Mouse (Mus musculus) liver, adult 10 weeks (tissue): ENCODE measurements around the gene Gm21761. TPM values are rescaled to one million over a fixed set of nuclear protein-coding genes. Genes with fewer than 3 reads are reported as not detected.

ENCODE experiments used
- polyA plus RNA-seq: library from polyadenylated mRNA; stranded (reverse); fragments of 350-450 nt; fragmentation: Illumina TruSeq; extraction: RNeasy Lipid Tissue Mini Kit (QIAGEN cat#74804); gene quantifications from one replicate; pipeline ENCODE4 v1.2.3, GENCODE M21; 2014; ENCODE audit warnings: low read depth, low replicate concordance

Gene Gm21761
- polyA plus RNA-seq: not detected

DNA sequence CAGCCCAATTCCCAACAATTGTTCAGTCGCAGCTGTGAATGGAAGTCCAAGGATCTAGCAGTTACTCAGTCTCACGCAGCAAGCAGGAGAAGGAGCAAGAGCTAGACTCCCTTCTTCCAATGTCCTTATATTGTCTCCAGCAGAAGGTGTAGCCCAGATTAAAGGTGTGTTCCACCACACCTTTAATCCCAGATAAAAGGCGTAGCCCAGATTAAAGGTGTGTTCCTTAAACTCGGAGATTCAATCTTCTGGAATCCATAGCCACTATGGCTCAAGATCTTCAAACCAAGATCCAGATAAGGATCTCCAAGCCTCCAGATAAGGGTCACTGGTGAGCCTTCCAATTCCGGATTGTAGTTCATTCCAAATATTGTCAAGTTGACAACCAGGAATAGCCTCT is at the start of gene Gm21761:
Gene Gm21761, minus strand, starts transcription at position 101 of the 400 bp plus-strand sequence.

GRCm38 (mm10) chr13:119950706-119951105 is 21.6 kb upstream of the Gm21761 start, which contains the start of gene B020031M17Rik:
Gene B020031M17Rik (minus strand): TSS chr13:119950806.

DNA sequence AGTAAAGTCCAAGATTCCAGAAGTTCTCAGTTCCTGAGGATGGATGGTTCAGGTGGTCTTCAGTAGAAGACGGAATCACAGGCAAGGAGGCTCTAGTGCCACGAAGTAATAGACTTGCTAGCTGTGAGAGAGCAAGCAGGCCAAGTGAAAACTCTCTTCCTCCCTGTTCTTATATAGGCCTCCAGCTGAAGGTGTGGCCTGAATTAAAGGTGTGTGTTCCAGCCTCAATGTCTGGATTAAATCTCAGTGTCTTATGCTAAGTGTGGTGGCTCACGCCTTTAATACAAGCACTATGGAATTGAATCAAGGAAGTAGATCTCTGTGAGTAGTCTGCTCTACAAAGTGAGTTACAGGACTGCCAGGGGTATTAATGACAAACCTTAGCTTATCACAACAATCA is 34.4 kb downstream of the Gm21761 start, which contains the start of gene Tcstv1:
Gene Tcstv1, minus strand, starts transcription at position 101 of the 400 bp plus-strand sequence.

Other genes with a start within 250 kb of the Gm21761 start
- gene Hmgcs1, start 238.9 kb downstream of the Gm21761 start, polyA plus RNA-seq: 895 TPM
- gene Nim1k, start 173.4 kb downstream of the Gm21761 start, polyA plus RNA-seq: 1.6 TPM
- 22.6 TPM for gene Zfp131, start 138.4 kb downstream of the Gm21761 start, polyA plus RNA-seq
- not detected for gene AF067063, start 99.1 kb downstream of the Gm21761 start, polyA plus RNA-seq
- gene D13Ertd608e, start 93.3 kb downstream of the Gm21761 start, polyA plus RNA-seq: not detected
- gene Tcstv1, start 34.5 kb downstream of the Gm21761 start, polyA plus RNA-seq: not detected
- gene B020031M17Rik, start 21.5 kb upstream of the Gm21761 start, polyA plus RNA-seq: not detected
- gene Gm36079, start 97.7 kb upstream of the Gm21761 start, polyA plus RNA-seq: not detected
- 0.34 TPM for gene Gm21188, start 122.9 kb upstream of the Gm21761 start, polyA plus RNA-seq
- not detected for gene Gm20767, start 211.0 kb upstream of the Gm21761 start, polyA plus RNA-seq
- not detected for gene Gm21818, start 243.2 kb upstream of the Gm21761 start, polyA plus RNA-seq